Mouse (Mus musculus): ENCODE measurements around the gene Trim17.

DNA sequence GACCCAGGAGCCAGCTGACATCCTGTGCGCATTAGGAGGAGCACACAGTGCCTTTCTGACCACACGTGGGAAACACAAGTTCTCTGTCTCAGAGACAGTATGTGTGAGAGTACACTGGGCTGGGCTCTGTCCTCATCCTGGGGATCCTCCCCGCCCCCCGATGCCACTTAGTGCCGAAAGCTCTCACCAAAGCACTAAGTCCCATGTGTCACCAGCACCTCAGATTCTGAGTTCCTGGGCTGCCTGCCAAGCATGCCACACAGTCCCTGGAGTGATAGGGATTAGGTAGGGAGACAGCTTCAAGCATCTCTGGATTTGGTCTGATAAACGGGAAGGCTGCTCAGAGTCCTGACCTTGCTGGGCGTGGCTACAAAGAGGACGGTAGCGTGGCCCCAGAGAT lies 36.3 kb downstream of the Trim17 start:
- no peak for TF ChIP-seq CTCF (IDR thresholded peaks at IDR 0.05; ENCODE audit: low read depth, low read length)
- no peak for TF ChIP-seq GATA1 (IDR thresholded peaks at IDR 0.05; ENCODE audit: borderline replicate concordance, low read length)
- TF ChIP-seq TAL1 (conservative IDR thresholded peaks at IDR 0.05; ENCODE audit: low read depth, low read length): no peak
- no peak for TF ChIP-seq GATA2 (IDR thresholded peaks at IDR 0.05; ENCODE audit: borderline replicate concordance, low read depth, low read length)
- no peak for TF ChIP-seq POLR2AphosphoS5 (IDR thresholded peaks at IDR 0.05; ENCODE audit: insufficient replicate concordance, low read depth, low read length)
